Mouse (Mus musculus): Measurements from ENCODE around the gene Ccdc124.

- TF ChIP-seq CTCF (IDR thresholded peaks at IDR 0.05; ENCODE audit: insufficient read depth, low read depth, low read length) = no peak
- TF ChIP-seq POLR2A (IDR thresholded peaks at IDR 0.05; ENCODE audit: insufficient read depth, low read depth, low read length) = no peak
Measured at GRCm38 (mm10) chr8:70903112-70903511, 29.4 kb upstream of the Ccdc124 start.
